Mouse (Mus musculus) mature B cell (primary cell): ENCODE results near the gene Zfp462.

Experiments
- in situ Hi-C: fragments of 300-500 bp; cut with MboI; formaldehyde crosslinking; loops from 2 replicates; pipeline ENCODE4 v1.14.3; 2019

Gene Zfp462

DNA sequence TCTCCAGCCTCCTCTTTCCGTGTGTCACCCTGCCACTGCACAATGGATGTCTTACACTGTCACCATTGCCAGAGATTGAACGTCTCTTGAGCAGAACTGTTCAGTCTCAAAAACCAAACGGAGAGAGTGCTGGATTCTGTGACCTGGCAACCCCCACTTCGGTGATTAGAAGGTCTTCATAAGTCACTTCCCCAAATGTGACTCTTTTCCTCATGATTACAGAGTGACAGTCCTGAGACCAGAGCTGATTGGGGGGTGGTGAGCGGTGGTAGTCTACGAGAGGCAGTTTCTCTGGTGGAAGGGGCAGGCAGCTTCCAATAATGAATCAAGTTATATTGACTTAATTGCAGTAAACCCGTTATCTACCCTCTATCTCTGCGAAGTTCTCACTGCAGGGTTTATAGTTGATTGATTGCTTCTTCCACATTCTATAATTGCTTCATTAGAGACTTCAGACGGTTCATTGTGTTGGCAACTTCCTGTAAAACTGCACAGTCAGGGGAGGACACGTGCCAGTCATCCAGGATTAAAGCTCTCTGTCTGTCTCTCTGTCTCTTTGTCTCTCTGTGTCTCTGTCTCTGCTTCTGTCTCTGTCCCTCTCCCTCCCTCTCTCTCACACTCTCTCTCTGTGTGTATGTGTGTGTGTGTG lies 173.1 kb downstream of the Zfp462 start:
- in situ Hi-C loops, result no loop called here

DNA sequence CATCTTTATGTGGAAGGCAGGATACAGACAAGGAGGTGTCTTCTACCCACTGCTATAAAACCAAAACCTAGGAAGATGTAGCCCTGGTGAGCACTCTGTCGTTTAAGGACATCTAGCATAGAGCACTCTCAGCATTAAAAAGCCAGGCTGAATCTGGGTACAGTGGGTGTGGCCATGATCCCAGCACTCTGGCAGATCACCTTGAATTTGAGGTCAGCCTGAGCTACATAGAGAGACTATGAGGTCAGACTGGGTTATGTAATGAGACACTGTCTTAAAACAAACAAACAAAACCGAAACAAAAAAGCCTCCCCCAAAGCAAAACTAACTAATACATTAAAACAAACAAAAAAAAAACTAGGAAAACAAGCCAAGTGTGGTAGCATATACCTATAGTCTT lies 176.3 kb downstream of the Zfp462 start:
- in situ Hi-C loops, result no loop called here

DNA sequence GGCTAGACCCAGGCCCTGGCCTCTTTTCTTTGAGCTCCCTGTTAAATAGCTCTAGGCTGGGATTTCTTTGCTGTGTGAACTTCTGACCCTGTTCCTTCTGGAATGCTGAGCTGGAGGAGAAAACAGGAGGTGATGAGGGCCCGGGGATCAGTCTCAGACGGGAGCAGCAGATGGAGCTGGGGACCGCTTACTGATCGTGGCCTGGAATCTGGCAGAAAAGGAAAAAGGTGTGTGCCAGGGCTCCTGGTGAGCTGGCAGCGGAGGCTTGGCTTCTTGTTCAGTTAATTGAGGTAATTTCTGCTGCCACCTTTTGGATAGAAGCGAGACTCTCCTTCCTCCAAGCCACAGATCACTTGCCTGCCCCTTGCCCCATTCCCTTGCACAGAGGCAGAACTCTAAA lies 177.1 kb downstream of the Zfp462 start:
- in situ Hi-C loops, result no loop called here

DNA sequence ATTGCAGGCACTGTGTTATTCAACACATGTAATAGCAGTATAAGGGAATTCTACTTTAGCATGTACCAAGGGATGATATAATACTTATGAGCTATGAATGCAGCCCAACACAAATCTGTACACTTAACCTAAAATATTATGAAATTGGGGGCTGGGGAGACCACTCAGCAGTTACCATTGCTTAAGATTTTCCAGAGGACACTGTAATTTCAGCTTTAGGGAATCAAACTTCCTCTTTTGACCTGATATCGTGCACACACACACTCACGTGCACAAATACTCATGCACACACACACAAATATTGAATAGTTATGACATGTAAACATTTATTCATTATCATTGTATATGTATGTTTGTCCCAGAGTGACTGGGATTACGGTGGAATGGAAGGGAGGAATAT lies 179.3 kb downstream of the Zfp462 start:
- in situ Hi-C loops, result no loop called here

DNA sequence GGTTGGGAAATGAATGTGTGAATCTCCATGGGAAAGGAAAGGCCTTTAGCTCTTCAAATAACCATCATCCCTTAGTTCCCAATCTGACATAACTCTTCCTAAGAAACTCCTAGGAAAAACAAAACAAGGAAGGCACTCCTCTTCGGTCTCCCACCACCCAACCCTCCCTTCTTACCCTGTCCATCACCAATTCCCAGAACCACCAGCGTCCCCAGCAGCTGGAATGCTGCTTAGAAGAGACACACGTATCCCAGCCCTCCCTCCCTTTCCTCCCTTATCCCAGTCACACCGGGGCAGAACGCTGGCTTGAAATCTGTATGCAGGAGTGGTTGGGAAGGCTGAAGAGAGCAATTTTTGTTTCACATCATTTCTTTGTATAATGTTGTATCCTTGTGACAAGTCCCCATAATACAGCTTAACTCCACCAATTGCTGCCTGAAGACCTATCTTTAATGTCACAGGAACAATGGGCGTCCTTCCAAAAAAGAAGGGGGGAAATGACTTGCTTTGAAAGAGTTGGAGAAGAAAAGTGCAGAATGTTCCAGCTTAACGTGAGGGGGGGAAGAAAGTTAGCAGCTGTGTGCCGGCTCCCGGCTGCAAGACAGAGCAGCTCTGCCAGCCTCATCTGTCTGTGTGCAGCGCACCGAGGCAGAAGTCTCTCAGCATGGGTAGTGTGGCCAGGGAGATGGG lies 180.3 kb downstream of the Zfp462 start:
- in situ Hi-C loops, result no loop called here

DNA sequence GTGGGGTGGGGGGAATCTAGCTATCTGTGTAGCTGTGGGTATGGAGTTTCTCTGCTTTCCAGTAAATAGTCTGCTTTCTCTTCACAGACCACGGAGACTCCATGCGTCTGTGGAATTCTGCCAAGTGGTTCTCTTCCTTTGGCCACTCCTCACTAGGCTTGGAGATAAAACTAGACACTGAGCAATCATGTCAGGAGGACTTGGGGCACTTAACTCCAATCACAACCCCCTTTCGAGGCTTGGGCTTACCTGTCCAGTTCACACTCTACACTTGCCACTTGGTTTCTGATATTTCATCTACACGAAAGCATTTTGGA lies 180.8 kb downstream of the Zfp462 start:
- in situ Hi-C loops, result no loop called here

DNA sequence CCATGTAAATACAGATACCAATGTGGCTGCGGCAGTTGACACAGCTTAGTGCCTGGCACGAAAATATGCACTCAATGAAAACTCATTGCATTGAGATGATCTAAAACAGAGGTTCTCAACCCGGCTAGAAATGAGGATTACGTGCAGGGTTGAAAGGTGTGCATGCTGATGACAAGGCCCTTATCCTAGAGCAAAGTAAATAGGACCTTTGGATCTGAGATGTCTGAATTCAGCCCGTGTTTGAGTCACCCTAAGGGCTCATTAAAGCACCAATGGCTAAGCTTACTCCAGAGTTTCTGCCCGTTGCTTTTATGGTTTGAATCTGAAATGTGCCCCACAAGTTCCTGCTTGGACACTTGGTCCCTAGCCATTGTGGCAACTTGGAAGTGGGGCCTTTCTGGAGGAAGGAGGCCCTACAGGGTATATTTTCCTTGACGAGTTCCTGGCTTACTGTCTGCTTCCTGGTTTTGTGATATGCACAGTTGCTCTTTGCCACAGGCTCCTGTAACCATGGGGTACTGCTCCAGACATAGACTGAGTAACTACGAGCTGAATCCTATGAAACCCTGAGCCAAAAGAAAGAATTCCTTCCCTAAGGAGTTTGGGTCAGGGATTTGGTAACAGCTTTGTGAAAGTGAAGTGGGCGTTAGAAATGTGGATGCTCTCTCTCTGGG lies 182.5 kb downstream of the Zfp462 start:
- in situ Hi-C loops, result no loop called here

DNA sequence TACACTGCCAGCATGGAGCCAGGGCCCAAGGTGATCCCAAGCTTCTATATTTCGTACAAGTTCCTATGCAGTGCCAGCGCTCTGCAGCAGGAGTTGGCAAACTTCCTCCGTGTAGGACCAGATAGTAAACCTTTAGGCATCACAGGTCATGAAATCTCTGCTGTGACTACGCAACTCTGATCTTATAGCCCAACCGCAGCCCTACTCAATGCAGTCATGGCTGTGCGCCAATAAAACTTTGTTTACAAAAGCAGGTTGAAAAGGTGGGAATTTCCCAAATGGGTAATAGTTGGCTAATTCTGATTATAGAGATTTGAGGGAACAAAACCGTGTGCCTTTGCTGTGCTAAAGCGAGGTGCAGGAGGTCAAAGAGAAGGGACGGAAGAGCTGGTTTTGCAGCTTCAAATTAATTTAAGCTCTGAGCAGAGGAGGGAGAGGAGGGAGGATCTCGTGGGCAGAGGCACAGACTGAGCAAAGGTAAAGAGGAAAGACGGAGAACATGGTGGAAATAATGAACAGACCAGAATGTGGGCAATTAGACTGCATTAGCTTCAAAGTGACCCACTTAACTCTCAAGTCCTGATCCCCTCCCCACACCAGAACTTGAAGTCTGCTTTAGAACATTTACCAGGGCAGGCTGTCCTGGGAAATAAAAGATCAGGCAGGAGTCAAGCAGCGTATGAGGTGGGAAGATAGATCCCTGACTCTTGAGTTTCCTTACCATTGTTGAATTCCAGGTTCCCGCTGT lies 183.4 kb downstream of the Zfp462 start:
- in situ Hi-C loops, result no loop called here
